Mouse (Mus musculus): ENCODE measurements around the gene Plxnb1.

DNA sequence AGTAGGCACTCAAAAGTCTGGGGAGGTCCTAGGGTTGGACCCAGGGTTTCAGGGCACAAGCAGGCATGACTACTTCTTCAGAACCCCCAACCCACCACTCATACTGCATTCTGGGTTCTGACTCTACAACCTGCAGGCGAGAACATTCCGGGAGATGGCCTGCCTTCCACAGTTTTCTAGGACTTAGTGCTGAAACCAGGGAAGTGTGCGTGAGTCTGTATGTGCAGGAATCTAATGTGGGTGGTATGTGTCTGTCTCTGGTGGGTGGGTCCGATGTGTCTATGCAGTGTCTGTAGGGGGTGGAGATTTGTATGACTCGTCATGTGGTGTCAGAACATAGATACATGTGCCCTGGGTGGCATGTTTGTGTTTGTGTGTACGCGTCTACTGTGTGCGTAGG, 3.2 kb downstream of the Plxnb1 start:
- TF ChIP-seq EP300 (optimal IDR thresholded peaks at IDR 0.05) (no peak), CTCF (IDR thresholded peaks at IDR 0.05; ENCODE audit: low read depth) (no peak)
